Mouse (Mus musculus): ENCODE results near the gene 1520401A03Rik. TPM values are rescaled to one million over a fixed set of nuclear protein-coding genes. Genes with fewer than 3 reads are reported as not detected.
"Not testable (repeated sequence)": the region's sequence is repeated elsewhere in the genome, so short reads cannot be mapped to it uniquely, and the experiment has no call there.

1520401A03Rik gene
- polyA plus RNA-seq (2015; fragmentation: Nextera tagmentation; extraction: Ambion mirVana): 0.10 and 0.15 TPM in 2 replicates

- Histone ChIP-seq H3K4me1 (replicated peaks) (peaks cover 19% of the 10 kb centered on the region), H3K4me3 (replicated peaks) (no peak within 1 kb of the TSS), H3K9ac (no peak within 1 kb of the TSS), H3K36me3 (replicated peaks) (no peaks in the 10 kb centered on the region), H3K4me2 (no peak within 1 kb of the TSS), H3K27ac (replicated peaks) (no peak within 1 kb of the TSS), H3K27me3 (peaks cover 19% of the 10 kb centered on the region), H3K9me3 (replicated peaks) (no peaks in the 10 kb centered on the region)
- ATAC-seq (ENCODE audit: insufficient read depth): no peak
- WGBS (ENCODE audit: insufficient replicate concordance): 80% methylated on average over 7 of the region's 7 CpGs
Measured at GRCm38 (mm10) chr17:23722376-23723125, at the start of gene 1520401A03Rik. TSS of gene 1520401A03Rik (minus strand) at chr17:23722783.

GRCm38 (mm10) chr17:23772219-23772556 is 49.6 kb upstream of the 1520401A03Rik start:
- not testable (repeated sequence) for H3K4me3 ChIP-seq (replicated peaks); H3K27ac ChIP-seq (replicated peaks); ATAC-seq (ENCODE audit: insufficient read depth); H3K9me3 ChIP-seq (replicated peaks); H3K36me3 ChIP-seq (replicated peaks); H3K9ac ChIP-seq; H3K27me3 ChIP-seq; H3K4me2 ChIP-seq
- WGBS (ENCODE audit: insufficient replicate concordance): 73% methylated on average over 2 of the region's 2 CpGs
- H3K4me1 ChIP-seq (replicated peaks): peaks cover 21% of the 10 kb centered on the region

DNA sequence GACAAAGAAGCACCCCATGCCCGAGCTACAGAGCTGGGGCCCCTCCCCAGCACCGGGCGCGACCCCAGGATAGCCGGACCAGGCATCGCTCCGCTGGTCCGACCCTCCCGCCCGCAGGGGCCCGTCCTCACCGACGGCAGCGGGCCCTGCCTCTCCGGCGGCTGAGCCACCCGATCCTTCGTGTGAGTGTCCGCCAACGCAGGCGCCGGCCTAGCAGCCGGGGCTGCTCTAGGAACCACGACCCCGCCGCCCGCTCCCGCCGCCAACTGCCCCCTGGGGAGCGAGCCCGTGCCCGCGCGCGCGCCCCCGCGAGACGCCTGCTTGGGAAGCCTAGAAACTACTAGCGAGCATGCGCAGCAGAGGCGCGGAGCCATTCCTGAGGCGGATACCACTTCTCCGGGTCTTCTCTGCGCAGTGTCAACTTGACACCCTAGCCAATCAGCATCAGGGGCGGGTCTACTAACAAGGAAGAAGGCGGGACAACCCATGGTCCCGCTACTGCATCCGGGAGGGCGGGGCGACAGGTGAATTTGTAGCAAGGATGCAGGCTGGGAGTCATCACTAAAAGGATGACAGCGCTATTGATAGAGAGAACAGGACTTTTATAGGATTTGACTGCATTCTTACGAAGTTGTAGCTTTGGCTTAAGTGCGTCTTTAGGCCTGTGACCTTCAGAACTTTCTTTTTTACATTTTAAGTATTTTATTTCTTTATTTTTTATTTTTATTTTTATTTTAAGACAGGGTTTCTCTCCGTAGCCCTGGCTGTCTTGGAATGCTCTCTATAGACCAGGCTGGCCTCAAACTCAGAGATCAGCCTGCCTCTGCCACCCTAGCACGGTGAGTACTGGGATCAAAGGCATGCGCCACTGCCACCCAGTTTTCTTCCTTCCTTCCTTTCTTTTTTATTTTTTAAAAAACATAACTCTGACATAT is 49.0 kb upstream of the 1520401A03Rik start, which contains the start of gene Flywch1:
Gene Flywch1, minus strand, starts transcription at position 319 of the 935 bp plus-strand sequence.
- peak within 1 kb of the TSS; percentile 87 for H3K4me3 ChIP-seq (replicated peaks)
- no peaks in the 10 kb centered on the region for H3K9me3 ChIP-seq (replicated peaks)
- no peaks in the 10 kb centered on the region for H3K27me3 ChIP-seq
- peak within 1 kb of the TSS; percentile 76 for H3K27ac ChIP-seq (replicated peaks)
- 3% methylated on average over 58 of the region's 58 CpGs for WGBS (ENCODE audit: insufficient replicate concordance)
- H3K4me1 ChIP-seq (replicated peaks): peaks cover 21% of the 10 kb centered on the region
- peak; percentile 97 for ATAC-seq (ENCODE audit: insufficient read depth)
- peak within 1 kb of the TSS; percentile 90 for H3K4me2 ChIP-seq
- H3K9ac ChIP-seq: peak within 1 kb of the TSS; percentile 91
- no peaks in the 10 kb centered on the region for H3K36me3 ChIP-seq (replicated peaks)

- peak; percentile 16 for ATAC-seq (ENCODE audit: insufficient read depth)
- H3K36me3 ChIP-seq (replicated peaks): no peaks in the 10 kb centered on the region
- H3K9me3 ChIP-seq (replicated peaks): no peaks in the 10 kb centered on the region
- H3K27me3 ChIP-seq: no peaks in the 10 kb centered on the region
- peak overlapping the region; percentile 87 for H3K4me3 ChIP-seq (replicated peaks)
- H3K27ac ChIP-seq (replicated peaks): peak overlapping the region; percentile 76
- WGBS (ENCODE audit: insufficient replicate concordance): 3% methylated on average over 19 of the region's 19 CpGs
- peaks cover 21% of the 10 kb centered on the region for H3K4me1 ChIP-seq (replicated peaks)
- peak overlapping the region; percentile 90 for H3K4me2 ChIP-seq
- peak overlapping the region; percentile 91 for H3K9ac ChIP-seq
Measured at GRCm38 (mm10) chr17:23770896-23771283, 48.3 kb upstream of the 1520401A03Rik start.

GRCm38 (mm10) chr17:23770493-23770892 is 47.9 kb upstream of the 1520401A03Rik start:
- Histone ChIP-seq H3K9me3 (replicated peaks) (no peaks in the 10 kb centered on the region), H3K9ac (peak overlapping the region; percentile 91), H3K4me3 (replicated peaks) (peak overlapping the region; percentile 87), H3K4me2 (peak overlapping the region; percentile 90), H3K36me3 (replicated peaks) (no peaks in the 10 kb centered on the region), H3K4me1 (replicated peaks) (peaks cover 21% of the 10 kb centered on the region), H3K27me3 (no peaks in the 10 kb centered on the region), H3K27ac (replicated peaks) (no peak overlapping the region)
- ATAC-seq (ENCODE audit: insufficient read depth): no peak
- 27% methylated on average over 2 of the region's 2 CpGs for WGBS (ENCODE audit: insufficient replicate concordance)

DNA sequence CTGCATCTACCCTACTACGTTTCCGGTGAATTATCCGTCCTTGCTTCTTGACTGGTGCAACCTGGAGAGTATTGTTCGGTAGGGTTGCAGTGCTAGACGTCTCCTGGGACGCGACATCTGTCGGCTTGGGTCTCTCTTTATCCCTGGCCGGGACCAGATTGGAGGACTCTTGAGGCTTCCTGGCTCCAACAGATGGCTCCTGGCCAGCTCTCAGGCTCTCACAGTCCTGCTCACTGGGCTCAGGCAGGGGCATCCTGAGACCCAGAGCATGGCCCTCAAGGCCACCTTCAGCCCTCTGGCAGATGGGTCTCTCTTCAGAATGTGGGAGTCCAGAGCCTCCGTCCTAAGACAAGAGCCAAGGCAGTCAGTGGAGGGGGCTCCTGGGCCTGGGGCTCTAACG is 40.4 kb upstream of the 1520401A03Rik start:
- no peaks in the 10 kb centered on the region for H3K9me3 ChIP-seq (replicated peaks)
- H3K4me2 ChIP-seq: no peak overlapping the region
- 81% methylated on average over 11 of the region's 11 CpGs for WGBS (ENCODE audit: insufficient replicate concordance)
- no peak for ATAC-seq (ENCODE audit: insufficient read depth)
- no peak overlapping the region for H3K9ac ChIP-seq
- no peak overlapping the region for H3K4me3 ChIP-seq (replicated peaks)
- H3K27me3 ChIP-seq: no peaks in the 10 kb centered on the region
- H3K36me3 ChIP-seq (replicated peaks): no peaks in the 10 kb centered on the region
- H3K4me1 ChIP-seq (replicated peaks): no peaks in the 10 kb centered on the region
- no peak overlapping the region for H3K27ac ChIP-seq (replicated peaks)

DNA sequence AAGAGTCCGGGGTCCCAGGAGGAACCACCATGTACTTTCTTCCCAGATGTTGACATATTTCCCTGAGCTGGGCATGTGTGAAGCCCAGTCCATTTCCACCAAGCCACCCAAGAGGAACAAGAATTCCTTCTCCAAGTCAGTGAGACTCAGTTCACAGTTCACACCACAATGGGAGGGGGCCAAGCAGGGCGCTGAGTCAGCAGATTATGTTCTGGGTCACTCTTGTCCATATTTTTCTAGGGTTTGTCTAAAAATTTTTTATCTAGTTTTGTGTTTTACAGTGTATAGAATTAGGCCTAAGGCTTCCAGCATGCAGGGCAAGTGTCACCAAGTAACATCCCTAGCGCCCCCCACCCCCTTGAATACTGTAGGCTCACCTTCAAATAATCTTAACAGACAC is 38.6 kb upstream of the 1520401A03Rik start:
- H3K4me2 ChIP-seq: no peak overlapping the region
- no peaks in the 10 kb centered on the region for H3K36me3 ChIP-seq (replicated peaks)
- no peaks in the 10 kb centered on the region for H3K27me3 ChIP-seq
- WGBS (ENCODE audit: insufficient replicate concordance): 68% methylated on average over 3 of the region's 3 CpGs
- H3K27ac ChIP-seq (replicated peaks): no peak overlapping the region
- no peak overlapping the region for H3K9ac ChIP-seq
- no peaks in the 10 kb centered on the region for H3K4me1 ChIP-seq (replicated peaks)
- H3K9me3 ChIP-seq (replicated peaks): no peaks in the 10 kb centered on the region
- no peak for ATAC-seq (ENCODE audit: insufficient read depth)
- no peak overlapping the region for H3K4me3 ChIP-seq (replicated peaks)

GRCm38 (mm10) chr17:23760231-23760630 is 37.6 kb upstream of the 1520401A03Rik start:
- Histone ChIP-seq H3K4me1 (replicated peaks) (no peaks in the 10 kb centered on the region), H3K27me3 (no peaks in the 10 kb centered on the region), H3K27ac (replicated peaks) (no peak overlapping the region), H3K36me3 (replicated peaks) (no peaks in the 10 kb centered on the region), H3K9ac (no peak overlapping the region), H3K4me3 (replicated peaks) (no peak overlapping the region), H3K4me2 (no peak overlapping the region), H3K9me3 (replicated peaks) (no peaks in the 10 kb centered on the region)
- ATAC-seq (ENCODE audit: insufficient read depth): no peak
- WGBS (ENCODE audit: insufficient replicate concordance): 82% methylated on average over 9 of the region's 9 CpGs

GRCm38 (mm10) chr17:23758801-23759200 is 36.2 kb upstream of the 1520401A03Rik start:
- Histone ChIP-seq H3K36me3 (replicated peaks) (no peaks in the 10 kb centered on the region), H3K27ac (replicated peaks) (no peak overlapping the region), H3K27me3 (no peaks in the 10 kb centered on the region), H3K9ac (no peak overlapping the region), H3K4me2 (no peak overlapping the region), H3K9me3 (replicated peaks) (no peaks in the 10 kb centered on the region), H3K4me1 (replicated peaks) (no peaks in the 10 kb centered on the region), H3K4me3 (replicated peaks) (no peak overlapping the region)
- no peak for ATAC-seq (ENCODE audit: insufficient read depth)
- WGBS (ENCODE audit: insufficient replicate concordance): 81% methylated on average over 8 of the region's 8 CpGs

DNA sequence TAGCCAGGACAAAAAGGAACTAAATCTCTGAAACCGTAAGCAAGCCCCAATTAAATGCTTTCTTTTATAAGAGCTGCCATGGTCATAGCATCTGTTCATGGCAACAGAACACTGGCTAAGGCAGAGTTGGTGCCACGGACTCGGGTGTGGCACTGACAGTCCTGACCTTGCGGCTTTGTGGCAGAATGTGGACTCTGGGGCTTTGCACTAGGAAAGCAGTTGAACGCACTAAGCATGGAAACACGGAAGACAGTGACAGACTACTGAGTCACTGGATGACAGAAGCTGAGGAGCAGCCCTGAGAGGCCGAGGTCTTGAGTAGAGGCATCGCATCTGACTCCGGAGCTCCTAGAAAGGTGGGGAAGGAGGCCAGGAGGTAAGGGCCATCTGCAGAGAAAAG is 35.0 kb upstream of the 1520401A03Rik start:
- ATAC-seq (ENCODE audit: insufficient read depth): no peak
- 79% methylated on average over 9 of the region's 9 CpGs for WGBS (ENCODE audit: insufficient replicate concordance)
- Histone ChIP-seq H3K27ac (replicated peaks) (no peak overlapping the region), H3K4me1 (replicated peaks) (no peaks in the 10 kb centered on the region), H3K36me3 (replicated peaks) (no peaks in the 10 kb centered on the region), H3K4me3 (replicated peaks) (no peak overlapping the region), H3K27me3 (no peaks in the 10 kb centered on the region), H3K9ac (no peak overlapping the region), H3K4me2 (no peak overlapping the region), H3K9me3 (replicated peaks) (no peaks in the 10 kb centered on the region)

DNA sequence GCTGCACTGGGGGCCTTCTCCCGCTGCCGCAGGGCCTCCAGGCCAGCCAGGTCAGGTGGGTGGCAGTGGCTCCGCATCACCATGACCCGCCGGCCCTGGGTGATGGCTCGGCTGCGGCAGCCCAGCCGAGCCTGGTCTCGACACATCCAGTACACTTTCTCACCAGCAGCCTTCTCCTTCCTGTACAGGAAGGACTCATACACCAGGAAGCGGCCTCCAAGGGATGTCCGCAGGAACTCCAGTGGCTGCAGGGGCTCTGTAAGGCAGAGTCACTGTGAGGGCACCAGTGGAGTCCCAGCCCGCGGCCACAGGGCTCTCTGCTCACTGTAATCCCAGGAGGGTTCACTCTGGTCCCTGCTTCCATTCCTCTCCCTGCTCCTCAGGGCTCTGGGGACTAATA is 33.1 kb upstream of the 1520401A03Rik start:
- no peak overlapping the region for H3K27ac ChIP-seq (replicated peaks)
- no peak for ATAC-seq (ENCODE audit: insufficient read depth)
- no peak overlapping the region for H3K4me3 ChIP-seq (replicated peaks)
- H3K9ac ChIP-seq: no peak overlapping the region
- WGBS (ENCODE audit: insufficient replicate concordance): 48% methylated on average over 13 of the region's 13 CpGs
- no peaks in the 10 kb centered on the region for H3K36me3 ChIP-seq (replicated peaks)
- no peaks in the 10 kb centered on the region for H3K4me1 ChIP-seq (replicated peaks)
- no peaks in the 10 kb centered on the region for H3K27me3 ChIP-seq
- H3K4me2 ChIP-seq: no peak overlapping the region
- no peaks in the 10 kb centered on the region for H3K9me3 ChIP-seq (replicated peaks)

All from liver, embryonic 15.5 days (tissue).